Mouse (Mus musculus) splenic B cell, adult 2 months (primary cell): ENCODE data around the gene Gsg1.
A peak's percentile ranks its signal among the peaks of the same experiment; 100 is the strongest.

ENCODE experiments used
- DNase-seq: peaks from one replicate; pipeline ENCODE4 v3.0.0-alpha.2; 2011; ENCODE audit warnings: low read depth, low spot score
- H3K27me3 ChIP-seq: 2 replicates; pipeline ENCODE4 v1.6.1; 2012; ENCODE audit warnings: mild to moderate bottlenecking, low read length, moderate library complexity, mixed read lengths; ENCODE audit not compliant: control insufficient read depth, poor library complexity, insufficient read depth, severe bottlenecking
- H3K36me3 ChIP-seq: 2 replicates; pipeline ENCODE4 v1.6.1; 2012; ENCODE audit warnings: mild to moderate bottlenecking, low read length, moderate library complexity, mixed read lengths; ENCODE audit not compliant: control insufficient read depth, poor library complexity, insufficient read depth, severe bottlenecking

The Gsg1 gene

GRCm38 (mm10) chr6:135204869-135205268, 49.3 kb downstream of the Gsg1 start:
- no peaks in the 10 kb centered on the region for H3K36me3 ChIP-seq
- DNase-seq = no peak
- no peaks in the 10 kb centered on the region for H3K27me3 ChIP-seq

GRCm38 (mm10) chr6:135203737-135204136, 50.4 kb downstream of the Gsg1 start:
- Histone ChIP-seq H3K27me3 (no peaks in the 10 kb centered on the region), H3K36me3 (no peaks in the 10 kb centered on the region)
- no peak for DNase-seq

GRCm38 (mm10) chr6:135202668-135203067, 51.5 kb downstream of the Gsg1 start:
- H3K27me3 ChIP-seq = no peaks in the 10 kb centered on the region
- H3K36me3 ChIP-seq = no peaks in the 10 kb centered on the region
- no peak for DNase-seq

- Histone ChIP-seq H3K27me3 (no peaks in the 10 kb centered on the region), H3K36me3 (no peaks in the 10 kb centered on the region)
- DNase-seq = no peak
Measured at GRCm38 (mm10) chr6:135200122-135200957, 53.8 kb downstream of the Gsg1 start.

- no peaks in the 10 kb centered on the region for H3K36me3 ChIP-seq
- DNase-seq = no peak
Measured at GRCm38 (mm10) chr6:135198726-135199125, 55.4 kb downstream of the Gsg1 start.

GRCm38 (mm10) chr6:135197921-135198532, 56.1 kb downstream of the Gsg1 start, which contains the start of the genes Fam234b and Hebp1:
Gene Fam234b (plus strand): TSS chr6:135197977.
Gene Hebp1 (minus strand): TSS chr6:135198022.
- Histone ChIP-seq H3K27me3 (no peaks in the 10 kb centered on the region), H3K36me3 (no peaks in the 10 kb centered on the region)
- DNase-seq = peak; percentile 74

More at GRCm38 (mm10) chr6:135198726-135199125, 55.4 kb downstream of the Gsg1 start:
- H3K27me3 ChIP-seq = no peaks in the 10 kb centered on the region

GRCm38 (mm10) chr6:135197446-135197845, 56.7 kb downstream of the Gsg1 start:
- DNase-seq = no peak
- H3K27me3 ChIP-seq = no peaks in the 10 kb centered on the region
- H3K36me3 ChIP-seq = no peaks in the 10 kb centered on the region

- Histone ChIP-seq H3K27me3 (no peaks in the 10 kb centered on the region), H3K36me3 (no peaks in the 10 kb centered on the region)
- DNase-seq = no peak
Measured at GRCm38 (mm10) chr6:135196707-135197106, 57.4 kb downstream of the Gsg1 start.

- no peaks in the 10 kb centered on the region for H3K27me3 ChIP-seq
- no peak for DNase-seq
- no peaks in the 10 kb centered on the region for H3K36me3 ChIP-seq
Measured at GRCm38 (mm10) chr6:135194907-135195306, 59.2 kb downstream of the Gsg1 start.

GRCm38 (mm10) chr6:135193733-135194132, 60.4 kb downstream of the Gsg1 start:
- no peaks in the 10 kb centered on the region for H3K27me3 ChIP-seq
- DNase-seq = no peak
- H3K36me3 ChIP-seq = no peaks in the 10 kb centered on the region

- no peak for DNase-seq
- no peaks in the 10 kb centered on the region for H3K27me3 ChIP-seq
- H3K36me3 ChIP-seq = no peaks in the 10 kb centered on the region
Measured at GRCm38 (mm10) chr6:135192993-135193392, 61.2 kb downstream of the Gsg1 start.

GRCm38 (mm10) chr6:135191906-135192305, 62.2 kb downstream of the Gsg1 start:
- no peak for DNase-seq
- H3K36me3 ChIP-seq = no peaks in the 10 kb centered on the region
- no peaks in the 10 kb centered on the region for H3K27me3 ChIP-seq

GRCm38 (mm10) chr6:135190122-135190521, 64.0 kb downstream of the Gsg1 start:
- no peaks in the 10 kb centered on the region for H3K36me3 ChIP-seq
- DNase-seq = no peak
- H3K27me3 ChIP-seq = no peaks in the 10 kb centered on the region

GRCm38 (mm10) chr6:135188629-135189028, 65.5 kb downstream of the Gsg1 start:
- H3K36me3 ChIP-seq = no peaks in the 10 kb centered on the region
- H3K27me3 ChIP-seq = no peaks in the 10 kb centered on the region
- no peak for DNase-seq
